Mouse (Mus musculus) intestine, embryonic 15.5 days (tissue): Measurements from ENCODE around the gene Msx1. TPM values are rescaled to one million over a fixed set of nuclear protein-coding genes. Genes with fewer than 3 reads are reported as not detected.

ENCODE experiments used
- ATAC-seq: fragments of 200-750 bp; cut with Nextera tagmentation; 2 replicates; pipeline ENCODE4 v1.8.0; 2017; ENCODE audit warnings: moderate TSS enrichment, moderate library complexity
- H3K27ac ChIP-seq: fragments of 300-500 bp; sonication (generic); 2 replicates; pipeline ENCODE4 v1.5.1; 2015; ENCODE audit warnings: mild to moderate bottlenecking, inconsistent platforms
- H3K27me3 ChIP-seq: fragments of 300-500 bp; sonication (generic); replicated peaks from 2 replicates; pipeline ENCODE4 v1.6.1; 2015; ENCODE audit warnings: inconsistent platforms
- H3K36me3 ChIP-seq: fragments of 300-500 bp; sonication (generic); 2 replicates; pipeline ENCODE4 v1.6.1; 2015; ENCODE audit warnings: inconsistent platforms
- H3K4me1 ChIP-seq: fragments of 300-500 bp; sonication (generic); replicated peaks from 2 replicates; pipeline ENCODE4 v1.6.1; 2015; ENCODE audit warnings: inconsistent platforms
- H3K4me2 ChIP-seq: fragments of 300-500 bp; sonication (generic); replicated peaks from 2 replicates; pipeline ENCODE4 v1.6.1; 2015; ENCODE audit warnings: mild to moderate bottlenecking, inconsistent platforms
- H3K4me3 ChIP-seq: fragments of 300-500 bp; sonication (generic); replicated peaks from 2 replicates; pipeline ENCODE4 v1.5.1; 2015; ENCODE audit warnings: inconsistent platforms
- H3K9ac ChIP-seq: fragments of 300-500 bp; sonication (generic); 2 replicates; pipeline ENCODE4 v1.6.1; 2015; ENCODE audit warnings: inconsistent platforms
- H3K9me3 ChIP-seq: fragments of 300-500 bp; sonication (generic); 2 replicates; pipeline ENCODE4 v1.6.1; 2016; ENCODE audit warnings: inconsistent platforms
- WGBS: fragments of 180-500 bp; shearing (Covaris S2); methylation state at CpG from one replicate; pipeline ENCODE4 v1.1.7; 2015; 5-methylcytosine and 5-hydroxymethylcytosine counted together
- polyA plus RNA-seq: library from polyadenylated mRNA; unstranded; fragments of >200 nt; fragmentation: Nextera tagmentation; extraction: Ambion mirVana; gene quantifications from 2 replicates; pipeline ENCODE4 v1.2.1, GENCODE M21; 2015

Gene Msx1
- polyA plus RNA-seq = 3.2 and 3.8 TPM in 2 replicates

- Histone ChIP-seq H3K36me3 (no peaks in the 10 kb centered on the region), H3K4me2 (peak within 1 kb of the TSS; percentile 75), H3K9me3 (no peaks in the 10 kb centered on the region), H3K4me3 (peak within 1 kb of the TSS; percentile 40), H3K9ac (peak within 1 kb of the TSS; percentile 18), H3K27ac (no peak within 1 kb of the TSS), H3K4me1 (peaks cover 21% of the 10 kb centered on the region), H3K27me3 (peaks cover 95% of the 10 kb centered on the region)
- under 1% methylated on average over 37 of the region's 37 CpGs for WGBS
- peak; percentile 91 for ATAC-seq
These were observed at the start of gene Msx1 for GRCm38 (mm10) chr5:37824461-37824795. Gene Msx1 (minus strand): TSS chr5:37824583.

GRCm38 (mm10) chr5:37865471-37865870, 41.1 kb upstream of the Msx1 start:
- no peak for ATAC-seq
- Histone ChIP-seq H3K4me1 (no peaks in the 10 kb centered on the region), H3K27ac (no peak overlapping the region), H3K4me3 (no peak overlapping the region), H3K27me3 (no peaks in the 10 kb centered on the region; the same call in 1 of the 2 replicates), H3K9ac (no peak overlapping the region), H3K36me3 (no peaks in the 10 kb centered on the region), H3K9me3 (no peaks in the 10 kb centered on the region), H3K4me2 (no peak overlapping the region)
- 56% methylated on average over 6 of the region's 6 CpGs for WGBS

GRCm38 (mm10) chr5:37864309-37864708, 39.9 kb upstream of the Msx1 start:
- Histone ChIP-seq H3K36me3 (no peaks in the 10 kb centered on the region), H3K9me3 (no peaks in the 10 kb centered on the region), H3K27ac (no peak overlapping the region), H3K4me2 (no peak overlapping the region), H3K4me3 (no peak overlapping the region), H3K4me1 (no peaks in the 10 kb centered on the region), H3K9ac (no peak overlapping the region), H3K27me3 (no peaks in the 10 kb centered on the region; the same call in 1 of the 2 replicates)
- ATAC-seq = no peak
- WGBS = 81% methylated on average over 2 of the region's 2 CpGs

GRCm38 (mm10) chr5:37860846-37861245, 36.5 kb upstream of the Msx1 start:
- Histone ChIP-seq H3K27ac (no peak overlapping the region), H3K4me2 (no peak overlapping the region), H3K27me3 (no peaks in the 10 kb centered on the region; the same call in 1 of the 2 replicates), H3K9ac (no peak overlapping the region), H3K4me1 (no peaks in the 10 kb centered on the region), H3K4me3 (no peak overlapping the region), H3K9me3 (no peaks in the 10 kb centered on the region), H3K36me3 (no peaks in the 10 kb centered on the region)
- no peak for ATAC-seq
- 73% methylated on average over 6 of the region's 6 CpGs for WGBS

GRCm38 (mm10) chr5:37860151-37860721, 35.9 kb upstream of the Msx1 start:
- no peak for ATAC-seq
- Histone ChIP-seq H3K9me3 (no peaks in the 10 kb centered on the region), H3K4me1 (no peaks in the 10 kb centered on the region), H3K36me3 (no peaks in the 10 kb centered on the region), H3K9ac (no peak overlapping the region), H3K4me2 (no peak overlapping the region), H3K27ac (no peak overlapping the region), H3K27me3 (no peaks in the 10 kb centered on the region; the same call in 1 of the 2 replicates), H3K4me3 (no peak overlapping the region)
- 60% methylated on average over 7 of the region's 7 CpGs for WGBS

- H3K9me3 ChIP-seq = no peaks in the 10 kb centered on the region
- no peaks in the 10 kb centered on the region for H3K36me3 ChIP-seq
- no peak for ATAC-seq
- H3K27me3 ChIP-seq = no peaks in the 10 kb centered on the region; the same call in 1 of the 2 replicates
- H3K9ac ChIP-seq = no peak overlapping the region
- no peaks in the 10 kb centered on the region for H3K4me1 ChIP-seq
- H3K27ac ChIP-seq = no peak overlapping the region
- WGBS = 45% methylated on average over 14 of the region's 14 CpGs
- H3K4me2 ChIP-seq = no peak overlapping the region
- no peak overlapping the region for H3K4me3 ChIP-seq
These were observed 33.6 kb upstream of the Msx1 start for GRCm38 (mm10) chr5:37857763-37858545.

- no peaks in the 10 kb centered on the region for H3K9me3 ChIP-seq
- 37% methylated on average over 5 of the region's 5 CpGs for WGBS
- ATAC-seq = no peak
These were observed 31.7 kb upstream of the Msx1 start for GRCm38 (mm10) chr5:37856057-37856456.

GRCm38 (mm10) chr5:37854233-37854632, 29.9 kb upstream of the Msx1 start:
- no peaks in the 10 kb centered on the region for H3K36me3 ChIP-seq
- no peak overlapping the region for H3K9ac ChIP-seq
- H3K9me3 ChIP-seq = no peaks in the 10 kb centered on the region
- H3K4me3 ChIP-seq = no peak overlapping the region
- 56% methylated on average over 6 of the region's 6 CpGs for WGBS
- no peaks in the 10 kb centered on the region for H3K27me3 ChIP-seq
- no peak overlapping the region for H3K27ac ChIP-seq
- H3K4me2 ChIP-seq = no peak overlapping the region
- H3K4me1 ChIP-seq = no peaks in the 10 kb centered on the region
- no peak for ATAC-seq

More at GRCm38 (mm10) chr5:37856057-37856456, 31.7 kb upstream of the Msx1 start:
- no peak overlapping the region for H3K4me2 ChIP-seq
- no peaks in the 10 kb centered on the region for H3K36me3 ChIP-seq
- H3K27me3 ChIP-seq = no peaks in the 10 kb centered on the region; the same call in 1 of the 2 replicates
- no peaks in the 10 kb centered on the region for H3K4me1 ChIP-seq
- H3K9ac ChIP-seq = no peak overlapping the region
- H3K4me3 ChIP-seq = no peak overlapping the region
- H3K27ac ChIP-seq = no peak overlapping the region

GRCm38 (mm10) chr5:37851305-37851982, 27.1 kb upstream of the Msx1 start:
- Histone ChIP-seq H3K36me3 (no peaks in the 10 kb centered on the region), H3K9me3 (no peaks in the 10 kb centered on the region), H3K27ac (no peak overlapping the region), H3K4me2 (no peak overlapping the region), H3K27me3 (no peaks in the 10 kb centered on the region), H3K9ac (no peak overlapping the region), H3K4me3 (no peak overlapping the region), H3K4me1 (no peaks in the 10 kb centered on the region)
- 56% methylated on average over 15 of the region's 15 CpGs for WGBS
- no peak for ATAC-seq

GRCm38 (mm10) chr5:37848991-37849719, 24.8 kb upstream of the Msx1 start:
- H3K27ac ChIP-seq = no peak overlapping the region
- no peaks in the 10 kb centered on the region for H3K4me1 ChIP-seq
- H3K4me3 ChIP-seq = no peak overlapping the region
- H3K4me2 ChIP-seq = no peak overlapping the region
- H3K9ac ChIP-seq = no peak overlapping the region
- WGBS = 37% methylated on average over 8 of the region's 8 CpGs
- no peaks in the 10 kb centered on the region for H3K36me3 ChIP-seq
- H3K9me3 ChIP-seq = no peaks in the 10 kb centered on the region
- H3K27me3 ChIP-seq = no peaks in the 10 kb centered on the region
- no peak for ATAC-seq

- WGBS = 41% methylated on average over 3 of the region's 3 CpGs
- H3K36me3 ChIP-seq = no peaks in the 10 kb centered on the region
- H3K4me3 ChIP-seq = no peak overlapping the region
- no peaks in the 10 kb centered on the region for H3K4me1 ChIP-seq
- no peak overlapping the region for H3K27ac ChIP-seq
- no peaks in the 10 kb centered on the region for H3K9me3 ChIP-seq
- no peak overlapping the region for H3K9ac ChIP-seq
- peaks cover 73% of the 10 kb centered on the region for H3K27me3 ChIP-seq
- no peak for ATAC-seq
- no peak overlapping the region for H3K4me2 ChIP-seq
These were observed 11.9 kb upstream of the Msx1 start for GRCm38 (mm10) chr5:37836267-37836646.
